Mouse (Mus musculus) liver, postnatal 0 days (tissue): ENCODE measurements at regions not wholly inside any gene's neighbourhood (a gene's known extent, or its start where the extent isn't known, plus 50 kb on each side); places are given as distances from the start of the nearest gene placed in this dataset.

ENCODE experiments used
- CTCF ChIP-seq: sonication (generic); IDR thresholded peaks from 2 replicates; pipeline ENCODE4 v1.5.1; 2016; ENCODE audit warnings: antibody characterized with exemption, low read depth
- EP300 ChIP-seq: IDR thresholded peaks from 2 replicates; pipeline ENCODE4 v1.6.1; 2016; ENCODE audit warnings: antibody characterized with exemption, low read depth, mild to moderate bottlenecking

- TF ChIP-seq CTCF (no peak), EP300 (no peak)
Observed at GRCm38 (mm10) chr3:17541346-17541745, 406.9 kb upstream of the Cypt12 start.
